Mouse (Mus musculus): ENCODE measurements around the gene Neurl1a. TPM values are rescaled to one million over a fixed set of nuclear protein-coding genes. Genes with fewer than 3 reads are reported as not detected.

The Neurl1a gene
- polyA plus RNA-seq, 1 experiment from 2014 or later, result 1.8 TPM

DNA sequence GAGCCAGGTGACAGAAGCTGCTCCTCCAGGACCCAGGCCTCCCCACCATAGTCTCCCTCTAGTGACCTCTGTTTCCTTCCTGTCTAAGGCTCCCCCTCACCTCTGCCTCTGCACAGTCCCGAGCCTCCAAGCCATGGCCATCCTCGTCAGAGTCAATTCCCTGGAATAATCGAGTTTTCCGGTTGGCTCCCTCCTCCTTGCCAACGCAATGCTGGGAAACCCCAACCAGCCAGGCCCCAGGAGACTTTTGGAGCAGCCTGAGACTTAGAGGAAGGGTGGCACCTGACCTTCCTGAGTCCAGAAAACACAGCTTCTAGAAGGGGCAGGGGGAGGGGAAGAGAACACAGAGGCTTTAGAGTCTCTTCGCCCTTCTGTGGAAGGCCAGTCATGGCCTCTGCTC lies 72.3 kb downstream of the Neurl1a start:
- Histone ChIP-seq H3K27me3 (replicated peaks) (peaks cover 53% of the 10 kb centered on the region), H3K9me3 (0 out of 2 replicates have a peak, but pooled peaks cover 5% of the 10 kb centered on the region), H3K4me1 (peaks cover 15% of the 10 kb centered on the region), H3K36me3 (no peaks in the 10 kb centered on the region), H3K4me2 (no peak overlapping the region), H3K4me3 (no peak overlapping the region), H3K27ac (replicated peaks) (no peak overlapping the region), H3K9ac (no peak overlapping the region)
- WGBS, result 76% methylated on average over 6 of the region's 6 CpGs
- no peak for ATAC-seq (ENCODE audit: extremely low read depth, insufficient number of reproducible peaks, low FRiP score, low TSS enrichment)

DNA sequence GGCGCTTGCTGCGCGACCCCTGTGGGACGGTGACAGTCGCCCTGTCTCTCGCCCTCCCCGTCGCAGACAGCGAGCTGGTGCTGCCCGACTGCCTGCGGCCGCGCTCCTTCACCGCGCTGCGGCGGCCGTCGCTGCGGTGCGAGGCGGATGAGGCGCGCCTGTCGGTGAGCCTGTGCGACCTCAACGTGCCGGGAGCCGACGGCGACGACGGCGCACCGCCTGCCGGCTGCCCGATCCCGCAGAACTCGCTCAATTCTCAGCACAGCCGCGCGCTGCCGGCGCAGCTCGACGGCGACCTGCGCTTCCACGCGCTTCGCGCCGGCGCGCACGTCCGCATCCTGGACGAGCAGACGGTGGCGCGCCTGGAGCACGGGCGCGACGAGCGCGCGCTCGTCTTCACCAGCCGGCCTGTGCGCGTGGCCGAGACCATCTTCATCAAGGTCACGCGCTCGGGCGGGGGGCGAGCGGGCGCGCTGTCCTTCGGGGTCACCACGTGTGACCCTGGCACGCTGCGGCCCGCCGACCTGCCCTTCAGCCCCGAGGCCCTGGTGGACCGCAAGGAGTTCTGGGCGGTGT lies 74.5 kb downstream of the Neurl1a start:
- peak overlapping the region; percentile 64 for H3K9ac ChIP-seq

GRCm38 (mm10) chr19:47255036-47255435 lies 76.4 kb downstream of the Neurl1a start:
- H3K27me3 ChIP-seq (replicated peaks), result peaks cover 46% of the 10 kb centered on the region
- H3K36me3 ChIP-seq, result no peaks in the 10 kb centered on the region
- H3K4me1 ChIP-seq, result peaks cover 9% of the 10 kb centered on the region
- H3K9ac ChIP-seq, result no peak overlapping the region
- H3K4me2 ChIP-seq, result no peak overlapping the region
- 0 out of 2 replicates have a peak, but pooled peaks cover 5% of the 10 kb centered on the region for H3K9me3 ChIP-seq
- ATAC-seq (ENCODE audit: extremely low read depth, insufficient number of reproducible peaks, low FRiP score, low TSS enrichment), result no peak
- WGBS, result 57% methylated on average over 2 of the region's 2 CpGs
- H3K27ac ChIP-seq (replicated peaks), result no peak overlapping the region
- no peak overlapping the region for H3K4me3 ChIP-seq

More for the DNA sequence above, 74.5 kb downstream of the Neurl1a start:
- H3K27me3 ChIP-seq (replicated peaks), result peaks cover 56% of the 10 kb centered on the region
- H3K27ac ChIP-seq (replicated peaks), result no peak overlapping the region
- H3K36me3 ChIP-seq, result no peaks in the 10 kb centered on the region
- no peak for ATAC-seq (ENCODE audit: extremely low read depth, insufficient number of reproducible peaks, low FRiP score, low TSS enrichment)
- whole genome bisulfite sequencing, result 2% methylated on average over 89 of the region's 90 CpGs
- peak overlapping the region; percentile 74 for H3K4me2 ChIP-seq
- H3K9me3 ChIP-seq, result 0 out of 2 replicates have a peak, but pooled peaks cover 5% of the 10 kb centered on the region
- H3K4me3 ChIP-seq, result peak overlapping the region; percentile 51
- peaks cover 9% of the 10 kb centered on the region for H3K4me1 ChIP-seq

DNA sequence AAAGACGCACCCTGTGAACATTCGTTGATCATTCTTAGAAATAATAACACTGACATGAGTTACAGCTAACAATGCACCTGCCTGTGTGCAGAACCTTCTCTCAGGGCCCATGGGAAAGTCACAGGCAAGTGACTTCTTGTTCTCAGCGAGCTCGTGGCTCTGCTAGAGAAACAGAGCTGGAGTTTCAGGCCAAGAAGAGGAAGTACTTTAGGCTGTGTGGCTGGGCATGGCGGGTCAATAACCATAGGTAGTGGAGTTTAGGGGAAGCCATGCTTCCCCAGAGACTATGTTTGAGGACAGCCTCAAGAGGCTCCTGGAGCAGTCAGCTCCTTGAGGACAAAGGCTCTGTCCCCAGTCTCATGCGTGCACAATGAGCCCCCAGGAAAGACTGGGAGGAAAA lies 77.3 kb downstream of the Neurl1a start:
- Histone ChIP-seq H3K4me2 (no peak overlapping the region), H3K9ac (no peak overlapping the region), H3K9me3 (0 out of 2 replicates have a peak, but pooled peaks cover 5% of the 10 kb centered on the region), H3K4me1 (peaks cover 9% of the 10 kb centered on the region), H3K27ac (replicated peaks) (no peak overlapping the region), H3K36me3 (no peaks in the 10 kb centered on the region), H3K27me3 (replicated peaks) (peaks cover 43% of the 10 kb centered on the region), H3K4me3 (no peak overlapping the region)
- ATAC-seq (ENCODE audit: extremely low read depth, insufficient number of reproducible peaks, low FRiP score, low TSS enrichment), result no peak
- WGBS, result 73% methylated on average over 6 of the region's 6 CpGs

GRCm38 (mm10) chr19:47259581-47259980 lies 81.0 kb downstream of the Neurl1a start:
- Histone ChIP-seq H3K9me3 (no peaks in the 10 kb centered on the region), H3K36me3 (peaks cover 12% of the 10 kb centered on the region), H3K4me2 (no peak overlapping the region), H3K27ac (replicated peaks) (no peak overlapping the region), H3K4me1 (no peaks in the 10 kb centered on the region), H3K9ac (no peak overlapping the region), H3K4me3 (no peak overlapping the region), H3K27me3 (replicated peaks) (peaks cover 7% of the 10 kb centered on the region)
- WGBS, result 13% methylated on average over 5 of the region's 5 CpGs
- ATAC-seq (ENCODE audit: extremely low read depth, insufficient number of reproducible peaks, low FRiP score, low TSS enrichment), result no peak

DNA sequence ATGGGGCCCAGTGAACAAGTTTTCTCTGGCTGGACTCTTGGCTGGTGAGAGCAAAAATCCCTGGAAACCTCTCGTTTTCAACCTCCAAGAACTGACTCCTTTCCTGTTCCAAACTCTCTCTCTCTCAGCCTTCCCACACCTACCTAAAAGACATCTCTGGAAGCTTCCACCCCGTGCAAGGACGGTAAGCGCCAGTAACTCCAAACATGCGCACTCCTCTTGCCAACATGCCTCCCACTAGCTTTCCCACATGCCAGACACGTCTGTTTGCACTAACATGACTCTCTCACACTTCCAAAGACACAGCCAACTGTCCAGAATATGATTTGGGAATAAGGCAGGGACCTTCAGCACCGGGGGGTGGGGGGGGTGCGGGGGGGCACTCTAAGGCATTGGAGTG lies 82.6 kb downstream of the Neurl1a start:
- no peak for ATAC-seq (ENCODE audit: extremely low read depth, insufficient number of reproducible peaks, low FRiP score, low TSS enrichment)
- no peaks in the 10 kb centered on the region for H3K4me1 ChIP-seq
- H3K4me2 ChIP-seq, result no peak overlapping the region
- peaks cover 26% of the 10 kb centered on the region for H3K36me3 ChIP-seq
- H3K9ac ChIP-seq, result no peak overlapping the region
- H3K9me3 ChIP-seq, result no peaks in the 10 kb centered on the region
- 77% methylated on average over 8 of the region's 8 CpGs for WGBS
- no peak overlapping the region for H3K27ac ChIP-seq (replicated peaks)
- peaks cover 4% of the 10 kb centered on the region; the same call in 1 of the 2 replicates for H3K27me3 ChIP-seq (replicated peaks)
- no peak overlapping the region for H3K4me3 ChIP-seq

DNA sequence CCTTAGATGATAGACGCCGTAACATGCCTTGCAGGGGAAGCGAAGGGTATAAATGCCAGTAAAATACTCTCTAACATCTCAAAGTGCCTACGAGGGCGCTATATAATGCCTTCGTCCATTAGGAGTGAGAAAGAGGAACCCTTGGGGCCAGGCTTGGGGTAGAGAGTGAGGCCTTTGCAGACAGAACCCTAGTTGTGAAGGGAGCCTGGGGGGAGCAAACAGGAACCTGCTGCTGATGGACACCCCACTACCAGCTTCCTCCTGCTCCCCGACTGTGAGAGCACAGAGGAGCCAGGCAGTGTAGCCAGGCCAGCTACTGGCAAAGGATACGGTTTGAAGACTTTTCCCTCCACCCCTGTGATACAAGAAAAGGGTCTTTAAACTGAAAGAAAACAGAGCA lies 85.0 kb downstream of the Neurl1a start:
- no peaks in the 10 kb centered on the region for H3K27me3 ChIP-seq (replicated peaks)
- H3K36me3 ChIP-seq, result peaks cover 50% of the 10 kb centered on the region
- WGBS, result 90% methylated on average over 8 of the region's 8 CpGs
- H3K9ac ChIP-seq, result no peak overlapping the region
- H3K27ac ChIP-seq (replicated peaks), result no peak overlapping the region
- no peak for ATAC-seq (ENCODE audit: extremely low read depth, insufficient number of reproducible peaks, low FRiP score, low TSS enrichment)
- H3K4me2 ChIP-seq, result no peak overlapping the region
- H3K9me3 ChIP-seq, result no peaks in the 10 kb centered on the region
- H3K4me3 ChIP-seq, result no peak overlapping the region
- H3K4me1 ChIP-seq, result no peaks in the 10 kb centered on the region

DNA sequence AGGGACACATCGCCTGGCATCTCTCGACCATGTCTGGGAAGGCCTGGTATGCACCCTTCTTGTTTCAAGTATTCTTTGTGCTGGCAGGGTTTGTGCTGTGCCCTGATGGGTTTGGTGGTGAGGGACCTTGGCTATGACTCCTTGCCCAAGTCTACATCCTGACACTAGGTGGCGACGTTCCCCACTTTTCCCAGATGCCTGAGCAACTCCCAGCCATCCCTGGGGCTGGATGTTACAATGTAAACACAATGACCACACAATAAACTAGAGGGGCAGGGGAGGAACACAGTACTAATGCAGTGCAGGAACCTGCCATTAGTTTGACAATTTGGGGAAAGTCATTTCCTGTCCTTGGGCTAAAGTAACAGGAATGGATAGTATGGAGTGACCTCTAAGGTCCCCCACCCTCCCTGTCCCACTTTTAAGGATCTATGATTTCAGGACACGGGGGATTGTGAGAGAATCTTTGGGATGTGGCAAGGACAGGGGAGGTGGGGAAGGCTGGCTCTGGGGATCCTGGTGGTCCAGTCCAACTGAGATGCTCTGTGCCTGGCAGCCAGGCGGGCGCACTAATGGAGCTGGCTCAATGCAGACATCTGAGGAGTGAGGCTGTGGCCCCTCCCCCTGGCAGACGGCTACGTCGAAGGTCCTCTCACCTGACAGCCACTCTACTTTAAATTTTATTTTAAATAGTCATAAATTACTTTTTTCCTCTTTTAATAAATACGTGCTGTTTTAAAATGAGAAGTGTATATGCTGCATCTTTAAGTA lies 85.9 kb downstream of the Neurl1a start:
- Histone ChIP-seq H3K27ac (replicated peaks) (no peak overlapping the region), H3K36me3 (peaks cover 59% of the 10 kb centered on the region), H3K4me3 (no peak overlapping the region), H3K4me1 (no peaks in the 10 kb centered on the region), H3K9me3 (no peaks in the 10 kb centered on the region), H3K4me2 (no peak overlapping the region), H3K27me3 (replicated peaks) (no peaks in the 10 kb centered on the region), H3K9ac (no peak overlapping the region)
- 46% methylated on average over 11 of the region's 11 CpGs for WGBS
- ATAC-seq (ENCODE audit: extremely low read depth, insufficient number of reproducible peaks, low FRiP score, low TSS enrichment), result no peak

DNA sequence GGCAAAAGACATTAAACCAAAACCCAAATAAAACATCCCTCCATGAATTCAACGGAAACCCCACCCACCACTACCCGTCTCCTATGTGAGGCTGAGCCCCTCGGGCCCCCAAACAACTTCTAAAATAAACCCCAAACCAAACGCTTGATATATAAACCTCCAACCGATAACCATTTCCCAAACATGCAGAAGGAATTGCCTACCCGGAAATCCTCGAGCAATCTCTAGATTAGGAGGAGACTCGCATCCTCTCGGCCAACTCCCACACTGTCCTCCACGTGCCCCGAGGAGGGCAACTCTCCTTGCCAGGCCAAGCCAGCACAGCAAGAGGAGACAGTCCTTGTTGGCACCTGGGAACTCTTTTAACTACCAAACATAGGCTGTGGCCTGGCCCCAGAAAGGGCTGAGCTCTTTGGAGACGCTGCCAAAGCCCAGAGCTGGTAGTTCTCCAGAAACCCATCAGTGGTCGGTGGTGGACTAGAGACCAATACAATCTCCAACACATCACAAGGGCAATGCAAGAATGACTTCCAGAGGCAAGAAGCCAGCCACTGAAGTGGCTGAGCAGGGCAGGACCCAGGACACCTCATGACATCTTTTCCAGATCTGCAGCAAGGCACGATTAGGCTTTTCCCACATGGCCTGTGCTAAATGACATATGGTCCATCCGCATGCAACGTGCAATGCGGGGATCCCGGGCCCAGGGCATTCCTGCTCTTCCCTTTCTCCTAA lies 87.6 kb downstream of the Neurl1a start:
- peaks cover 76% of the 10 kb centered on the region for H3K36me3 ChIP-seq
- 84% methylated on average over 18 of the region's 18 CpGs for WGBS
- ATAC-seq (ENCODE audit: extremely low read depth, insufficient number of reproducible peaks, low FRiP score, low TSS enrichment), result no peak

DNA sequence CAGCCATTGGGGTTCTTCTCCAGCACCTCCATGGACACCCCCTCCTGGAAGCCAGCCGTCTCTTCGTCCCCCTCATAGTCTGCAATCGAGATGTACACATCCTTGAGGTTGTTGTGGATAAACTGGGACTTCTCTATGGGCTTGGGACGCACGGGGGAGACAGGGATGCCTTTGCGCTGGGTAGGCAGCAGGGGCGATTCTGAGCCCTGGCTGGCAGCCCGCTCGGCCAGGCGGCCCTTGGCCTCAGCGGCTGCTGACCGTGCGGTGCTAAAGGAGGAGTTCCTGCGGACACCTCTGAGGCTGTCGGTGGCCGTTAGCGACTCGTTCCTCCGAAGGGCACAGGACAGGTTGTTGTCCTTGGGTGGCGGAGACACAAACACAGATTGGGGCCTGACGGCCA lies 88.4 kb downstream of the Neurl1a start:
- WGBS, result 85% methylated on average over 21 of the region's 21 CpGs
- Histone ChIP-seq H3K4me3 (no peak overlapping the region), H3K4me2 (no peak overlapping the region), H3K27me3 (replicated peaks) (no peaks in the 10 kb centered on the region), H3K9ac (no peak overlapping the region), H3K4me1 (no peaks in the 10 kb centered on the region), H3K9me3 (no peaks in the 10 kb centered on the region), H3K36me3 (peaks cover 85% of the 10 kb centered on the region), H3K27ac (replicated peaks) (no peak overlapping the region)
- ATAC-seq (ENCODE audit: extremely low read depth, insufficient number of reproducible peaks, low FRiP score, low TSS enrichment), result no peak

More for the DNA sequence above, 87.6 kb downstream of the Neurl1a start:
- Histone ChIP-seq H3K9ac (no peak overlapping the region), H3K27me3 (replicated peaks) (no peaks in the 10 kb centered on the region), H3K4me3 (no peak overlapping the region), H3K4me1 (no peaks in the 10 kb centered on the region), H3K27ac (replicated peaks) (no peak overlapping the region), H3K9me3 (no peaks in the 10 kb centered on the region), H3K4me2 (no peak overlapping the region)

DNA sequence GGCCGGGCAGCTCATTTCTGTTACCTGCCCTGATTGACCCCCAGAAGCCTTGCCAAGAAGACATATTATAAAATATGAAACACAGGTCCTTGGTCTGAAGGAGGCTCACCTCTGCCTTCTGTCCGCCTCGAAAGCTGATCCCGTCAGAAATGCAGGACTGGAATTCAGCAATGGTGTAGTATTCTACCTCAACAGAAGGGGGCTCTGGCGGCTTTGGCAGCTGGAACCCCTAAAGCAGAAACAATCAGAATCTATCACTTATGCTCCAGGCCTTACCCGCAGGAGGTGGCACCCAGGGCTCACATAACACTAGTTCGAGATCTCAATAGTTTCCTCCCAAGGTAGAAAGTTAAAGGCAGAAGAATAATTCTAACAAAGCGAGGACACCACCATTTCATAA lies 91.1 kb downstream of the Neurl1a start:
- H3K36me3 ChIP-seq, result peaks cover 98% of the 10 kb centered on the region
- WGBS, result 58% methylated on average over 8 of the region's 8 CpGs
- no peak overlapping the region for H3K4me3 ChIP-seq
- H3K4me2 ChIP-seq, result no peak overlapping the region
- H3K9me3 ChIP-seq, result no peaks in the 10 kb centered on the region
- no peak overlapping the region for H3K9ac ChIP-seq
- no peaks in the 10 kb centered on the region for H3K27me3 ChIP-seq (replicated peaks)
- H3K4me1 ChIP-seq, result no peaks in the 10 kb centered on the region
- ATAC-seq (ENCODE audit: extremely low read depth, insufficient number of reproducible peaks, low FRiP score, low TSS enrichment), result no peak
- H3K27ac ChIP-seq (replicated peaks), result no peak overlapping the region
